Mouse (Mus musculus): ENCODE measurements around the gene A930017K11Rik.

The A930017K11Rik gene

DNA sequence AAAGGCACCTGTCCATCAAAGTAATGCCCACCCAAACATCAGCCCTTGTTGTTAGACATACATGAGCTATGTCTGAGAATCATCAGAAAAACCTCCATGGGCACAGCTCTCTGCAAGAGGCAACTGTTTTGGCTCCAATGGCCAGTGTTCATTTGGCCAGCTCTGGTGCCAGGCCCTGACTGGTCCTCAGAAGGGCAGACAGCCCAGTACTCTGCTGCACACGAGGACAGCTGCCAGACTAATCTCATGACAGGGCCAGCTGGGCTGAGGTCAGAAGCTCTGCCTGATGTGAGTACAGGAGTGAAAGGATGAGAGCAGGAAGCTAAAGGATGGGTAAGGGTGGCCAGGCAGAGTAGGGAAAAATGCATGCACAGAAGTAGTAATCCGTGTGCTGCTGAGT lies 27.0 kb downstream of the A930017K11Rik start:
- DNase-seq (ENCODE audit: low read depth) = no peak

DNA sequence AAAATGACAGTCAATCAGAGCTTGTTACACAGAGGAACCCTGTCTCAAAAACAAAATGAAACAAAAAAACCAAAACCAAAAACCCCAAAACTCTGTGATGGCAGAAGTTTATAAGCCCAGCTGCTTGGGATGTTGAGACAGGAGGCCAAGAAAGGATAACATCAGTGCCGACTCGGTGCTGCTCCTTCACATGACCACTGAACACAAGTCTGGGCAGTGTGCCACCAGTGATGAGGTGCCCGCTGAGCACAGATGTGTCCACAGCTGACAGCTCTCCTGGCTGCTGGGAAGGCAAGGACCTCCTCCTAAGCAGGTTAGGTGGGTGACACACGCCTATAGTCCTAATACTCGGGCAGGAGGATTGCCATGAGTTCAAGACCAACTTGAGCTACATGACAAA lies 30.2 kb downstream of the A930017K11Rik start:
- DNase-seq (ENCODE audit: low read depth) = no peak

DNA sequence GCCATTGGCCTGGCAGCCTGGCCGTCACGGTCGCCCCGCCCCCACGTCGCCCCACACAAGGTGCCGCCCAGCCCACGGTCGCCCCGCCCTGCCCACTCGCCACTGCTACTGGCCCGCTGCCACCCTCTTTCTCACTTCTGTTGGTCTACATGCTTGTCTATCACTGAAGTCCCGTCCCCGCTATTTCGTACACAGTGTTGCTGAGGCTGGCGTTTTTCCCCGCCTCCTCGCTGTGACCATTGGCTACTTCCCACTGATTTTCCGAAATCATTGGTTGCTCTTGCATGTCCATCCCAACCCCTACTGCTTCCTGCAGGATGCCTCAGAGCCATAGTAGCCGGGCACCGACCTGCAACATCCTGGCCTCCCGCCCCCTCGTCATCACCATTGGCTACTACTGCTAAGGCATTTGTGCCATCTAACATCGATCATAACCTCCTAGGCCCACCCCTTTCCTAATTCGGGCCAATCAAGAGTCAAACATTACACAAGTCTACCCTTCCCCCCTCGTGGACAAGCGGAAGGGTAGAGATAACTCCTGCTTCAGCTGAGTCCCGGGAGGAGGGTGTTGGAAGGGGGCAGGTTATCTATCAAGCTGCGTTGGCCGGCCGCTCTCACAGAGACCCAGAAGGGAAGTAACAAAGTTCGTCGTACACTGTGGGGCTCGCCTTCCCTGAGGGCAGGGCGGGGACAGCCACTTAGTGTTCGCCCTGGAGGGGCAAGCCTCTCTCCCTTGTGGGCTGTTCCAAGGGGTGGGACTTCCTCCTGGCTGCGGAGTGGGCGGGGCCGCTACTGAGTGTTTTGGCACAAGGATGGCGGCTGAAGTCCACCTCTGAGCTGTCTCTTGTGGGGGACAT lies 32.4 kb downstream of the A930017K11Rik start:
- peak; percentile 99 for DNase-seq (ENCODE audit: low read depth)

DNA sequence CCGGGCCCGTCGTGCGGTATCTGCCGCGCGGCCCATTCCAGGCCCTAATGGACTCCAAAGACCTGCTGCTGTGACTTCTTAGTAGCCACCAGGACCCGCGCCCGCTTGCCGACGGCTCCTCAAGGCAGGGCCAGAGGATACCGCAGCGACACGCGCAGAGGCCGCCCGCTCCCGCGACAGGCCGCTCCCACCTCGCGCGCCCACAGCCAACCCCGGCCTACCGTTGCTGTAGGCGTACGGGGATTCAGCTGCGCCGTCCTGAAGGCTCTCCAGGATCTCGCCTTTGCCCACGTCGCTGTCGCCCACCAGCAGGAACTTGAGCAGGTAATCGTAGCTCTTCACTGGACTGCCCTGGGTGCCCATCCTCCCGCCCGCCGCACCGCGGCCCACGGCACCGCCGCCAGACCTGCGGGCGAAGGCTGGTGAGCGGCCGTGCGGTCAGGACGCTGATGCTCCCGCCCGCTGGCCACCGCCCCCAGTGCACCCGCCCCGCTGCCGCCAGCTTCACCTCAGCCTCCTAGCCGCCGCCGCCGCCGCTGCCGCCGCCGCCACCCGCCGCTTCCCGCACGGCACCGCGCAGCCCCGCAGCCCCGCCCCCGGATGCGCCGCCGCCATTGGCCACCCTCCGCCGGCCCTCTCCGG lies 33.1 kb downstream of the A930017K11Rik start, which contains the start of gene Rab40c:
TSS of gene Rab40c (minus strand) at position 584 of the 642 bp plus-strand sequence.
- DNase-seq (ENCODE audit: low read depth) = peak; percentile 73

DNA sequence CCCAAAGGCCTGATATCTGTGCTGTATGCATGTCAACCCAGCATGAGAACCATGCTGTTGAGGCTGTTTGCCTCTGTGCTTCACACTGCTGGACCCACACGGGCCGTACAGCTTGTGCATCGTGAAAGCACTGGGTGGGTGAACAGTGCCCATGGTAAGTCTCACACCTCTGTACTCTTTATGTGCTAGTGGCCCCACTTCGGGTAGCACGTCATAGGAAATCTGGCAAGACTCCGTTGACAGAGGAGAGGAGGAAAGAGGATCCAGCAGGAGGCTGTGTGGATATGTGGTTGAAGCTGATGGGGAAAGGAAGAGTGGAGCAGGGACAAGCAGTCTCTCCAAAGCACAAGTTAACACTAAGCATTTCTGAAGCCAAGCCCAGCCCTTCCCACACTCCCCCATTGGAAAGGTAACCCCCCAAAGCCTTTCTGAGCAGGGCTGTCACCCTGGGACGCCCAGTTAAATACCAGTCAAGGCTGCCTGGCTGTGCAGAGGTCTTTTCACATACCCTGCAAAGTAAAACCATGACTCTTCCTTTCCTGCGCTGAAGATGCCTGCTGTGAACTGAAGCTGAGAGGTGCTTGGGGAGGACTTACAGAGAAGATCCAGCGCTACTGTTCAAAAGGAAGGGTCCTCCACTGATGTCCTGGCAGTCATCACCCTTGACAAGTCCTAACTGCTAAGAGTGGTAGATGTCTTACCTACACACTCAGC lies 34.2 kb downstream of the A930017K11Rik start:
- no peak for DNase-seq (ENCODE audit: low read depth)

DNA sequence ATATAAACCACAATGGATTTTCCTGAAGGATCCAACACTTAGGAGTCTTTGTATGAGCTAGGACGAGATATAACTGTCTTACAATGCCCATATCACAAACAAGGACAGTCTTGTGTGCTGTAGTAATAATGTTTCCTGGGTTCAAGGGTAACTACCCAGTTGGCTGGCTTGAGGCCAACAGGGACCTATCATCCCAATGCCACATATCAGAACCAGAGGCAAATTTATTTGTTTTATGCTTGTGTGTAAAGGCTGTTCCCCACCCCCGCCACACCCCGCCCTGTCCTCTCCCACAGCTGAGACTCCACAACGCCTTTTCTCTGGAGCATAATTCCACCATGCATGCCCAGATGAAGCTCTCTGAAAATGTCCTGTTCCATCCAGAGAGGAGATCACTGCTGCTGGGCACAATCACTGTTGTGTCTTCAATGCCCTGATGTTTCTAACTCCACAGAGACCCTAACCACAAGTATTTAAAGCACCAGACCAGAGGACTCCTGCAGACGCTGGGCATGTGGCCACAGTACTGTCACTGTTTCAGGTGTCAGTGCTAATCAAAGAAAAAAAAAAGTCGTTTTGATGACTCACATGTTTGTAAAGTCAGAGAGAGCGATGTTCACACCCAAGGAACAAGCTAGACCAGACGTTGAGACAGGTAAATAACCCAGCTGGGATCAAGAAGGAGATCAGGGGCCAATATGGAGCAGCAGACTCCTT lies 35.3 kb downstream of the A930017K11Rik start:
- no peak for DNase-seq (ENCODE audit: low read depth)

DNA sequence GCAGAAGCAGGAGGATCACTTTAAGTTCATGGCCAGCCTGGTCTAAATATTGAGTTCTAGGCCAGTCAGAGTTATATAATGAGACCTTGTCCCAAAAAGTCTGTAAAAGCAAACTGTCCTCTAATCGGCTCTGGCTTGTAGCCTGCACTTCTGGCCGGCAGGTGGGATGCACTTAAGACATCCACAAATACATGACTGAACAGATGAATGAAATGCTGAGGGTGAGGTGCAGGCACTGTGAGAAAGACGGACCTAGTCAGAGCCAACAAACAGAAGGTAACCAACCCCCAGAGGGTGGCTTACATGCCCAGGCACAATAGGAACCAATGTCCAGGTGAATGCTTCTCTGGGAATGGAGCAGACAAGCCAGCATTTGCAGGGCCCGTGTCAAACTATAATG lies 38.1 kb downstream of the A930017K11Rik start:
- DNase-seq (ENCODE audit: low read depth) = no peak

DNA sequence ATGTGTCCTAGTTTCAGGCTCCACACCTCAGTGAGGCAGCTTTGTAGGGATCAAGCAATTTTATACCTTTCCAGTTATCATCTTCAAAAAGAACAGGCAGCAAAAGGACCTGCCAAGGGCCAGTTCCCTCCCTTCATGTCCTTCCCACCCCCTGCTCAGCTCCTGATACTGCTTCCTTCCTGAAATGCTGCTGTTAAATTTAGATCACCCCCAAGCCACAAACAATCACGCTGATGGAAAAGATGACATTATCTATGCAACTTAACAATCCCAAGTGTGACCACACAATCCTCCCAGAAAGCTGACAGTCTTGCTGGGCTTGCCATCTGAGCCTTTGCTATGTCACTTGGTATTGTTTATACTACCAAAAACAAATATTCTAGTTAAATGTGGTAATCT lies 38.5 kb downstream of the A930017K11Rik start:
- no peak for DNase-seq (ENCODE audit: low read depth)

DNA sequence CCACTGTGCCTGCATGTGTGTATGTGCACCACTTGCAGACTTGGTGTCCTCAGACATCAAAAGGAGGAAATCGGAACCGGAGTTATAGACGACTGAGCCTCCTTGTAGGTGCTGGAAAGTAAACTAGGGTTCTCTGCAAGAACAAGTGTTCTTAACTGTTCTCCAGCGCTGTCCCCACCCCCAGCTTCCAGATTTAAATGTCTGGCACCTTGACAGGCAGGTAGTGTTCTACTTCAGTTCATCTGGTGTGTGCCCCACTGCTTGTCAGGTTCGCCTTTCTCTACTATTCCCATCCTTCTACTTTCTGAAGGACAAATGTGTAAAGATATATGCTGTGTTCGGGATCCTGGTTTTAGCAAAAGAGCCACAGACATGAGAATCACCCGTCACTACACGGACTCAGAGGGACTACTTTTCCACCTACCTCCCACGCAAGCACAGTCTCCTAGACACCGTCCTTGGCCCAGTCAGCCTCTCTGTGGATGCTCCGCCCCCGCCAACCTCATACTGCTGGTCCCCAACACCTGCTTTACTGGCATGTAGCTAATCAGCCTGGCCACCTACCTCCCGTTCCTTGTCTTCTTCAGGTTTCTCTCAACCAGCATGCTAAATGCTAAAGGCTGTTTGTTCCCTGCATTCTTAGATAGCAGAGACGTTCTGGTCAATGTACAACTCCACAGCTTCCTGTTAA lies 39.0 kb downstream of the A930017K11Rik start:
- no peak for DNase-seq (ENCODE audit: low read depth)

DNA sequence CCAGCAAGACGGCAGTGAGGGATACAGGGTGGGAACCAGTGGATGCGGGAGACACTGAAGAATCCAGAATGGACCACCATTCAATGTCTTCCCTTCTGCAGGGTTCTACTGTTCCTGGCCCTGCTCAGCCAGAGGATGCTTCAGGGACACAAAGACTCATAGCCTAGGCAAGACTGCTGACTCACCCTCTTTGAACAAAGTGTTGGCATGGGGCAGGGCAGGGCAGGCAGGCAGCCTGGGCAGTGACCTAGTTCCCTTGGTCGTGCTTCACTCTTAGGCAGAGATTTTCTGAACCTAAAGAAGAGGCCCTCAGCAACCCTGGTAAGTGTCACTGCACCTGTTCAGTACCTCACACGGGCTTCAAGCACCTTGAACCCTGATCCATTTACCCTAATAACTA lies 40.5 kb downstream of the A930017K11Rik start:
- DNase-seq (ENCODE audit: low read depth) = no peak

DNA sequence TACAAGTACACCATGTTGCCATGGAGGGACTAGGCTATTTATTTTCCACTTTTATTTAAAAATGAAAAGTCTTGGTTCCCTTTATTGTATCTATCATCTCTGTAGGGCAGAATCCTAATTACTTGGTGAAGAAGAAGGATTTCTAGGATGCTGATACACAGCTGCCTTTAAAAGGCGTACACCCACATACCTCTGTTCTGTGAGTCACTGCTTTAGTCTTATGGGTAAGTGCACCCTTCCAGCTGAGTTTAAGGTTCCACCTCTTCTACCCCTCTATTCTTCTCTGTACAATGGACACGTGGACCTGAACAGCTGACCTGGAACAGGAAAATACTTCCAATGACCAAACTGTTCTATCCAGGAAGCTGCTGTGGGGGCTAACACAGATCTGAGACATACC lies 44.7 kb downstream of the A930017K11Rik start:
- DNase-seq (ENCODE audit: low read depth) = no peak

DNA sequence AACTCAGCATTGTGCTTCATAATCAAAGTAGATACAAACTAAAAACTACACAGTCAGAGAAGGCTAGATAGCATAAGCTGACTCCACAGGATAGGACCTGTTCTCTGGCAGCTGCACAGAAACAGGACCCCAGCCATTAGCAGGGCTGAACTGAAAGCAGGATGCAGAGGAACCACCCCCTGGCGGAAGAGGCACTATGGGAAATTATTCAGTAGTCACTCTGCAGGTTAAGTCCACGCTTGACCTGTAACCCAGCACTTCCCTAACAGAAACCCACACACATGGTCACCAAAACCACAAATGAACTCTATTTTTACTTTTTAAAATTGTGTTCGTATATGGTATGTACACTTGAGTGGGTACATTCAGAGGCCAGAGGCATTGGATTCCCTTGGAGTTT lies 49.3 kb downstream of the A930017K11Rik start:
- no peak for DNase-seq (ENCODE audit: low read depth)

DNA sequence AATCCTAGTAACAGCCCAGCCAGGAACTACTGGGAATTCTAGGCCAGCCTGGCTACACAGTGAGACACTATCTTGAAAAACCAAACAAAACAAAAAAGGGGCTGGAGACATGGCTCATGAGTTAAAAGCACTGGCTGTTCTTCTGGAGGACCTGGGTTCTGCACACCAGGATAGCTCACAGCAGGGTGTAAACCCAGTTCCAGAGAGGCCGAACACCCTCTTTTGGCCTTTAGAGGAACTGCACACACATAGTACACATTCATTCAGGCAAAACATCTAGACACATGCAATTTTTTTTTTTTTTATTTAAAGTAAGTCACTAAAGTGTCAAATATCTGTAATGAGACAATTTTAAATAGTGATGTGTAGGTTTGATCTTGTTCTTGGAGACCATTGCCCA lies 52.2 kb downstream of the A930017K11Rik start:
- DNase-seq (ENCODE audit: low read depth) = no peak

All from induced T-regulatory cell, adult 2 months (primary cell).